Mouse (Mus musculus) liver, embryonic 14.5 days (tissue): ENCODE results near the gene Bbs7. TPM values are rescaled to one million over a fixed set of nuclear protein-coding genes. Genes with fewer than 3 reads are reported as not detected.
"Not testable (repeated sequence)": the region's sequence is repeated elsewhere in the genome, so short reads cannot be mapped to it uniquely, and the experiment has no call there.

ENCODE experiments used
- ATAC-seq: fragments of 200-750 bp; cut with Nextera tagmentation; 2 replicates; pipeline ENCODE4 v1.8.0; 2017; ENCODE audit warnings: moderate number of reproducible peaks, mild to moderate bottlenecking, moderate library complexity; ENCODE audit not compliant: insufficient read depth
- DNase-seq, 3 experiments: peaks; one replicate each; pipeline ENCODE4 v3.0.0-alpha.2; 2012 to 2013; ENCODE audit warnings: low read depth in 3 of 3, low spot score in 3 of 3
- H3K27ac ChIP-seq: fragments of 300-500 bp; sonication (generic); 2 replicates; pipeline ENCODE4 v1.5.1; 2014; ENCODE audit warnings: moderate library complexity, mild to moderate bottlenecking, control low read depth, inconsistent platforms
- H3K27me3 ChIP-seq: fragments of 300-500 bp; sonication (generic); 2 replicates; pipeline ENCODE4 v1.6.1; 2014; ENCODE audit warnings: mild to moderate bottlenecking, low read length, moderate library complexity; ENCODE audit not compliant: control insufficient read depth, insufficient read depth
- H3K36me3 ChIP-seq: fragments of 300-500 bp; sonication (generic); replicated peaks from 2 replicates; pipeline ENCODE4 v1.6.1; 2014; ENCODE audit warnings: low read depth; ENCODE audit not compliant: control insufficient read depth, insufficient read depth
- H3K4me1 ChIP-seq, 2 experiments: fragments of 200-500 bp in 1 of 2; fragments of 300-500 bp in 1 of 2; sonication (generic) in 1 of 2; replicated peaks; 2 replicates each; pipeline ENCODE4 v1.6.1; 2012 to 2014; ENCODE audit warnings: antibody characterized with exemption in 1 of 2, inconsistent platforms in 1 of 2, low read length in 1 of 2; ENCODE audit not compliant: control insufficient read depth in 2 of 2, insufficient read depth in 2 of 2
- H3K4me2 ChIP-seq: fragments of 300-500 bp; sonication (generic); 2 replicates; pipeline ENCODE4 v1.6.1; 2014; ENCODE audit warnings: low read depth, mild to moderate bottlenecking, control low read depth, moderate library complexity
- H3K4me3 ChIP-seq, 2 experiments: fragments of 200-500 bp in 1 of 2; fragments of 300-500 bp in 1 of 2; sonication (generic) in 1 of 2; 2 replicates each; pipeline ENCODE4 v1.5.1; 2012 to 2014; ENCODE audit warnings: low read depth in 2 of 2, low read length in 2 of 2, mild to moderate bottlenecking in 2 of 2, control low read depth in 1 of 2, inconsistent platforms in 1 of 2, moderate library complexity in 1 of 2; ENCODE audit not compliant: insufficient read depth in 1 of 2
- H3K9ac ChIP-seq: fragments of 300-500 bp; sonication (generic); replicated peaks from 2 replicates; pipeline ENCODE4 v1.6.1; 2014; ENCODE audit warnings: mild to moderate bottlenecking, control low read depth, moderate library complexity
- H3K9me3 ChIP-seq: fragments of 300-500 bp; sonication (generic); 2 replicates; pipeline ENCODE4 v1.6.1; 2016; ENCODE audit warnings: low read length, mixed read lengths; ENCODE audit not compliant: control insufficient read depth
- CTCF ChIP-seq: IDR thresholded peaks from 2 replicates; pipeline ENCODE4 v1.5.1; 2016; ENCODE audit warnings: antibody characterized with exemption, low read depth, control low read depth
- EP300 ChIP-seq: IDR thresholded peaks from 2 replicates; pipeline ENCODE4 v1.6.1; 2016; ENCODE audit warnings: antibody characterized with exemption, low read depth
- WGBS: fragments of 180-500 bp; shearing (Covaris S2); extraction: QIAGEN DNeasy Blood & Tissue Kit; methylation state at CpG from one replicate; pipeline ENCODE4 v1.1.7; 2014; ENCODE audit not compliant: insufficient replicate concordance; 5-methylcytosine and 5-hydroxymethylcytosine counted together
- polyA plus RNA-seq, 2 experiments: library from polyadenylated mRNA; depleted of rRNA in 1 of 2; stranded (reverse) in 1 of 2; unstranded in 1 of 2; fragments of >200 nt; fragmentation: Nextera tagmentation in 1 of 2; extraction: Ambion mirVana in 1 of 2; gene quantifications; 2 replicates each; pipeline versions ENCODE4 v1.2.1 to v1.2.3; 2012 to 2014

The Bbs7 gene
- polyA plus RNA-seq, 2 experiments: 5.5 to 11.9 TPM

DNA sequence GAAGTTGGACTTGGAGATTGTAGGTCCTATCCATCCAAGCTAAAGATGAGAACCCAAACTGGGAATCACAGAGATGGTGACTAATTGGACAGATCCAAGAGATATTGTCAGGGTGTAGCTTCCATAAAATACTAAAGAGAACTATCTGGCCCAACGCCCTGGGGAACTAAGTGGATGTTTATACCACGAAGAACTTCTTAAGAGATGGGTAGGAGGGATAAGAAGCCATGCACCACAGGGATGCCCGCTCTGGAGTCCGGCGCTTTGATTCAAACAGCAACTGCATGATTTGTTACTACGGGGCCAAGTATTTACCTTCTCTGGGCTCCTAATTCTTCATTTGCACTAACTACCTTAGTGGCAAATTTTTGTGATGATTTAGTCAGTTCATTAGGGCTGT, 590 bp downstream of the Bbs7 start:
- Histone ChIP-seq H3K27me3 (no peaks in the 10 kb centered on the region), H3K4me3 (peak overlapping the region; percentile 63), H3K36me3 (no peaks in the 10 kb centered on the region), H3K9ac (peak overlapping the region; percentile 74), H3K9me3 (no peaks in the 10 kb centered on the region), H3K4me1 (peaks cover 3 to 5% of the 10 kb centered on the region in 2 experiments; a peak in 2 of 4 replicates), H3K4me2 (peak overlapping the region; percentile 77), H3K27ac (no peak overlapping the region)
- peak; percentile 19; the same call in 1 of the 2 replicates for ATAC-seq
- TF ChIP-seq EP300: no peak
- TF ChIP-seq CTCF: no peak
- 17% methylated on average over 6 of the region's 6 CpGs for WGBS
- DNase-seq: no peak

DNA sequence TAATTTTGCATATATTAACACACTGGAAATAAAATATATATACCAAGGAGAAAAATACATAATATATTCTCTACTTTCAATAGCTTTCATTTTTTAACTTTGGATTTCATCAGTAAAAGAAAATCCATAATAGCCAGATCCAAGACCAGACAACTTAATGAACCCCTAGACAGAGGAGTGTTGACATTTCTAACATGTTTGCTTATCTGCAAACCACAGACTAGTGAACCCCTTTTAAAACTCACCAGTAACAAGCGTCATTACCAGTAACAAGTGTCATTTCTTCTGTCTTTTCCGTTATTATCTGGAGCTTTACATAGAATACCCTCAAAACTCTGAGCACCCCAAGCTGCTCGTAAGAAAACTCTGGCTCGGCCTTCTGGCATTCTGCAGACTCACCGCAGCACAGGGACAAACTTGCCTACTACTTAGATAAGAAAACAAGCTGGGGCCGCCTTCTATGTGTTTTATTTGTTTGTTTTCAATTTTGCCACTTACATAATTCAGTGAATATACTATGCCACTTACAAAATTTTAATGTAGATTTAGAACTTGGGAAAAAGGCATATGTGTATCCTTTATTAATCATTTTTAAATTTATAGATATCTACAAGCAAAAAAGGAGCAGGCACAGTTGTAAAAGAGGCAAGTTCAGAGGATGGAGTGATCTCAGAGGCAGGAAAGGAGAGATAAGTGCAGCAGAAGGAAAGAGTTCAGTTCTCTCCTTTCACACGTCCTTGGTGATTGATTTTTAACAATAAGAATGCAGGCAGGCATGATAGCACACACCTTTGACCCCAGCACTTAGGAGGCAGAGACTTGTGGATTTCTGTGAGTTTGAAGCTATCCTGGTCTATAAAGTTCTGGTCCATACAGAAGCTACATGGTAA, 7.1 kb downstream of the Bbs7 start:
- DNase-seq: peak; percentile 47 to 64 (median 51)
- 16% methylated on average over 7 of the region's 7 CpGs for WGBS
- peak; percentile 51 for TF ChIP-seq EP300
- TF ChIP-seq CTCF: no peak

DNA sequence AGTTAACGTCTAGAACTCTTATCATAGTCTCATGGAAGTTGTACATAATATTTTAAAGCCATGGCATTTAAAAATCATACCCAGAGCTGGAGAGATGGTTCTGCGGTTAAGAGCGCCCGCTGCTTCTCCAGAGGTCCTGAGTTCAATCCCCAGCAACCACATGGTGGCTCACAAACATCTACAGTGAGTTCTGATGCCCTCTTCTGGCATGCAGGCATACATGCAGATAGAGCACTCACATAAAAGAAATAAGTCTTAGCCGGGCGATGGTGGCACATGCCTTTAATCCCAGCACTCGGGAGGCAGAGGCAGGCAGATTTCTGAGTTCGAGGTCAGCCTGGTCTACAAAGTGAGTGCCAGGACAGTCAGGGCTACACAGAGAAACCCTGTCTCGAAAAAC, 13.5 kb downstream of the Bbs7 start:
- DNase-seq: not testable (repeated sequence)

More for the DNA sequence above, 7.1 kb downstream of the Bbs7 start:
- H3K9ac ChIP-seq: peak overlapping the region; percentile 59
- peak overlapping the region; percentile 79 for H3K27ac ChIP-seq
- H3K4me3 ChIP-seq: peak overlapping the region; percentile 39 to 45
- H3K9me3 ChIP-seq: no peaks in the 10 kb centered on the region
- no peaks in the 10 kb centered on the region for H3K27me3 ChIP-seq
- ATAC-seq: peak; percentile 93
- peak overlapping the region; percentile 60 for H3K4me2 ChIP-seq
- peaks cover 6 to 10% of the 10 kb centered on the region in 2 experiments for H3K4me1 ChIP-seq
- no peaks in the 10 kb centered on the region for H3K36me3 ChIP-seq

DNA sequence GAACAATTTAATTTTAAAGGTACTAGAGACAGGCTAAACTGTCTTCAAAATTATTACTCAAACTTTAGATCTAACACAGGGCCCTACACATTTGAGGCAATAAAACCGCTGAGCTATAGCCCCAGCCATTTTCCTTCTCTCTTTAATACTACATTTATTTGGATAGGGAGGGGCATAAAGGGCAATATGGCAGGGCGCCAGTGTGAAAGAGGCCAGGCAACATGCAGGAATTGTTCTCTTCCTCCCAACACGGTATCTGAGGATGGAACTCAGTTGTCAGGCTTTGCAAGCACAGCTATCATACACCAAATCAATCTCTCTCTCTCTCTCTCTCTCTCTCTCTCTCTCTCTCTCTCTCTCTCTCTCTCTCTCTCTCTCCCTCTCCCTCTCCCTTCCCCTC, 14.5 kb downstream of the Bbs7 start:
- Histone ChIP-seq H3K36me3 (no peaks in the 10 kb centered on the region), H3K4me1 (no peaks in the 10 kb centered on the region), H3K9me3 (no peaks in the 10 kb centered on the region), H3K9ac (no peak overlapping the region), H3K4me2 (no peak overlapping the region), H3K27ac (no peak overlapping the region), H3K27me3 (no peaks in the 10 kb centered on the region), H3K4me3 (no peak overlapping the region)
- WGBS: 61% methylated on average over 3 of the region's 3 CpGs
- DNase-seq (no peak), ATAC-seq (no peak)
- TF ChIP-seq EP300: no peak
- TF ChIP-seq CTCF: no peak

More for the DNA sequence above, 13.5 kb downstream of the Bbs7 start:
- not testable (repeated sequence) for H3K4me3 ChIP-seq, ATAC-seq, H3K36me3 ChIP-seq, H3K9ac ChIP-seq, H3K9me3 ChIP-seq, H3K4me2 ChIP-seq, H3K27ac ChIP-seq, H3K4me1 ChIP-seq, H3K27me3 ChIP-seq
- peak; percentile 57 for TF ChIP-seq CTCF
- WGBS: 80% methylated on average over 8 of the region's 9 CpGs

DNA sequence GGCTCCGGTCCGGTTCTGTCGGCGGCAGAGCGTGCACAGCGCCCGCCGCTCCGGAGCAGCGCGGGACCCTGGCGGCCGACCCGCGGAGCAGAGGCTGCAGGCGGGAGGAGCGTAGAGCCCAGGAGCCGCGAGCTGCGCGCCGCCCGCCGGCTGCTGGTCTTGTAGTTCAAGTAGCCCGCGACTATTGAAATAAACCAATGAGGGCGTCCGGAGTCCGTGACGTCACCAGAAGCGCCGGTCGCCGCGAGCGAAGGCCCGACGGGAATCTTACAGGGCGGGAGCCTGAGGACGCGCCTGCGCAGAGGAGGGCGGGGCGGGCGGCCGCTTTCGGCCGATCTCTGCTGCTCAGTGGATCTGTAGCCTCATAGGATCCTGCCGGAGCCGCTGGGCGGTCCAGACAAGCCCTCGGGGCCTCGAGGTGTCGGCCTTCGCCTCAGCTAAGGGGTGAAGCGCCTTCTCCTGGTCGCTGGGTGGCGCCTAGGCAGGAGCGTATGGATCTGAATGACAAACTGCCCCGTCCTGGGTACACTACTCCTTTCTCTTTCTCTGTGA, 41.4 kb downstream of the Bbs7 start, which contains the start of gene Ccna2:
Gene Ccna2, minus strand, starts transcription at position 324 of the 552 bp plus-strand sequence.
- Histone ChIP-seq H3K27me3 (no peaks in the 10 kb centered on the region), H3K4me2 (peak within 1 kb of the TSS; percentile 89), H3K4me3 (peak within 1 kb of the TSS; percentile 91 to 95), H3K36me3 (peaks cover 39% of the 10 kb centered on the region), H3K9me3 (no peaks in the 10 kb centered on the region), H3K4me1 (peaks cover 8 to 9% of the 10 kb centered on the region in 2 experiments), H3K9ac (peak within 1 kb of the TSS; percentile 97), H3K27ac (peak within 1 kb of the TSS; percentile 92)
- TF ChIP-seq EP300 (peak; percentile 29; the same call in 1 of the 2 replicates), CTCF (peak; percentile 92)
- peak; percentile 96 to 97 (median 96) for DNase-seq
- peak; percentile 95 for ATAC-seq
- whole genome bisulfite sequencing: under 1% methylated on average over 60 of the region's 60 CpGs
